Mouse (Mus musculus): ENCODE results near the gene Pdia6. TPM values are rescaled to one million over a fixed set of nuclear protein-coding genes. Genes with fewer than 3 reads are reported as not detected.
A peak's percentile ranks its signal among the peaks of the same experiment; 100 is the strongest.

Pdia6 gene
- polyA plus RNA-seq, 1 experiment from 2014 or later, result 625 TPM

DNA sequence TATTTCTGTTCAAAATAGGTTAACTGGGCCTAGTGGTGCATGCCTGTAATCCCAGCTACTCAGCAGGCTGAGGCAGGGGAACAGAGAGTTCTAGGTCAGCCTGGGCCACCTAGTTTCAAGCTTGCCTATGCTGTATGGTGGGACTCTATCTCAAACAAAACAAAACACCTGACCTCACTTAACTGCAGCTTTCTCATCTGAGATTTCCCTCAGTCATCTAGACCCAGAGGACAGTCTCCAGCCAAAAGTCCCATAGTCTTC, 27.0 kb upstream of the Pdia6 start:
- H3K4me3 ChIP-seq, result 0 out of 2 replicates have a peak overlapping the region, but pooled peaks have one; percentile 3
- no peak for DNase-seq (ENCODE audit: low spot score)

DNA sequence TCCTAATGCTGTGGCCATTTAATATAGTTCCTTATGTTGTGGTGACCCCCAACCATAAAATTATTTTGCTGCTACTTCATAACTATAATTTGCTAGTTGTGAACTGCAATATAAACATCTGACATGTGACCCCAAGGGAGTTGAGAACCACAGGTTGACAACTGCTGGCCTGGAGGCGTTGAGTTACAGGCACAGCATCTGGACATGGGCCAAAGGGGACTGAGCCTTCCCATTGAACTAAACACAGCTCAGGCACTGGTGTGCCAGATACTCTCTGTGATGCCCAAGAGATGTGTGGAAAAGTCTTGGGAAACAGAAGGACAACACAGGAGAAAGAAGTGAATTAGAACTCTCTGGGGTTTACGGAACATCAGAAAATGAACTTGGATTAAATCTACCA, 25.3 kb upstream of the Pdia6 start:
- Histone ChIP-seq H3K27me3 (replicated peaks; ENCODE audit: low read depth, poor library complexity, severe bottlenecking) (no peaks in the 10 kb centered on the region), H3K4me3 (no peak overlapping the region), H3K4me1 (peaks cover 20% of the 10 kb centered on the region), H3K9me3 (peaks cover 5% of the 10 kb centered on the region), H3K36me3 (replicated peaks) (no peaks in the 10 kb centered on the region), H3K27ac (replicated peaks) (no peak overlapping the region)
- DNase-seq (ENCODE audit: low spot score), result no peak
- WGBS, result 91% methylated on average over 2 of the region's 2 CpGs

More for the DNA sequence above, 27.0 kb upstream of the Pdia6 start:
- no peaks in the 10 kb centered on the region for H3K27me3 ChIP-seq (replicated peaks; ENCODE audit: low read depth, poor library complexity, severe bottlenecking)
- H3K4me1 ChIP-seq, result peaks cover 28% of the 10 kb centered on the region
- H3K9me3 ChIP-seq, result peaks cover 5% of the 10 kb centered on the region
- no peaks in the 10 kb centered on the region for H3K36me3 ChIP-seq (replicated peaks)
- peak overlapping the region; percentile 60 for H3K27ac ChIP-seq (replicated peaks)

DNA sequence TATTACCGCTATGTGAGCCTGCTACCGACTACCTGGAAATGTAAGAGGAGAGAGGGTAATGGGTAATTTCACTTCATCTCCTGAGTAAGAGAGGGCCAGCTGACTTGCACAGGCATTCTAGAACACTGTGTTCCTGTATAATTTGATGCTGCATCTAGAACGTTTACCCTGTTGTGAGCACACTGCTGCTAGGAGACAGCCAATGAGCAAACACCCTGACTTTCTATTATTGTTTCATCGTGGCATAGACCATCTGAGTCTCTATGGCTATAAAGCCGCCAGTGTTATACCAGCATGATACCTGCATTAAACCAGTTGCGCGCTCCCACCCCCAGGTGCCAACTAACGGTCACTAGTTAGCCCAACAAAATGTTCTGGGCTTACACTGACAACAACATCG, 24.7 kb upstream of the Pdia6 start:
- H3K9me3 ChIP-seq, result peaks cover 5% of the 10 kb centered on the region
- no peaks in the 10 kb centered on the region for H3K36me3 ChIP-seq (replicated peaks)
- no peak for DNase-seq (ENCODE audit: low spot score)
- no peak overlapping the region for H3K4me3 ChIP-seq
- H3K27me3 ChIP-seq (replicated peaks; ENCODE audit: low read depth, poor library complexity, severe bottlenecking), result no peaks in the 10 kb centered on the region
- no peak overlapping the region for H3K27ac ChIP-seq (replicated peaks)
- H3K4me1 ChIP-seq, result peaks cover 14% of the 10 kb centered on the region
- 93% methylated on average over 9 of the region's 9 CpGs for WGBS

DNA sequence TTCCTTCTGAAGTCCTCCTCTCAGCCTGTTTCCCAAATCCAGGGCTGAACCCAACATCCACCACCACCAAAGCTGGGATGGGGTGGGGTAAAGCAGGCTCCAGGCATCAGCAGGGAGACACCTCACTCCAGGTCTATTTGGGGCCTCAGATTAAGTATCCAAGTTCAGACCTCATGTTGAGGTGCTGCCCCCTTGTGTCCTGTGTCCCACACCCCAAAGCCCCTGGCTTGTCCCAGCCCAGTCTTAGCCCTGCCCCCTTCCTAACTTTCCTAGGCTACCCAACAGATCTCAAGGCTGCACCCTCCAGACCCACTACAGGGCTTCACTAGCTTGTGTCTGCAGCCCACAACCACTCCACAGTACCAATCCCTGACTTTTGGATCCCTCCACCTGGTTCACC, 24.3 kb upstream of the Pdia6 start:
- DNase-seq (ENCODE audit: low spot score), result no peak
- peaks cover 13% of the 10 kb centered on the region for H3K4me1 ChIP-seq
- peaks cover 5% of the 10 kb centered on the region for H3K9me3 ChIP-seq
- no peak overlapping the region for H3K4me3 ChIP-seq
- H3K27me3 ChIP-seq (replicated peaks; ENCODE audit: low read depth, poor library complexity, severe bottlenecking), result no peaks in the 10 kb centered on the region
- no peaks in the 10 kb centered on the region for H3K36me3 ChIP-seq (replicated peaks)
- no peak overlapping the region for H3K27ac ChIP-seq (replicated peaks)

DNA sequence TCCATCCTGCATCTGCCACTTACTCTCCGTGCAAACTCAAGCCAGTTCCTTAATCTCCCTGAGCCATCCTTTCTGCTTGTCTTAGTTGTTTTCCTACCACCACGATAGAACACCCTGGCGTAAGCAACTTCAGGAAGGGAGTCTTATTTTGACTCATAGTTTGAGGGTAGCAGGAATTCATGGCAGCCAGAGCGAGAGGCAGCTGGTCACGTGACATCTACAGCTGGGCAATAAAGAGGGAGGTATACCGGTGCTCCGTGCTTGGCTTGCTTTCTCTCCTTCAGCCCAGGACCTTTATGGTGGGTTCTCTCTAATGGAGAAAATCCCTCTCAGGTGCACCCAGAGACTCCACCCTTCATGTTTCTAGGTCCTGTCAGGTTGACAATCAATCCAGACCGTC, 15.4 kb upstream of the Pdia6 start:
- Histone ChIP-seq H3K27ac (replicated peaks) (no peak overlapping the region), H3K27me3 (replicated peaks; ENCODE audit: low read depth, poor library complexity, severe bottlenecking) (peaks cover 24% of the 10 kb centered on the region), H3K4me1 (peaks cover 14% of the 10 kb centered on the region), H3K36me3 (replicated peaks) (no peaks in the 10 kb centered on the region), H3K9me3 (peaks cover 6% of the 10 kb centered on the region; the same call in 1 of the 2 replicates), H3K4me3 (no peak overlapping the region)
- 83% methylated on average over 8 of the region's 8 CpGs for WGBS
- no peak for DNase-seq (ENCODE audit: low spot score)

DNA sequence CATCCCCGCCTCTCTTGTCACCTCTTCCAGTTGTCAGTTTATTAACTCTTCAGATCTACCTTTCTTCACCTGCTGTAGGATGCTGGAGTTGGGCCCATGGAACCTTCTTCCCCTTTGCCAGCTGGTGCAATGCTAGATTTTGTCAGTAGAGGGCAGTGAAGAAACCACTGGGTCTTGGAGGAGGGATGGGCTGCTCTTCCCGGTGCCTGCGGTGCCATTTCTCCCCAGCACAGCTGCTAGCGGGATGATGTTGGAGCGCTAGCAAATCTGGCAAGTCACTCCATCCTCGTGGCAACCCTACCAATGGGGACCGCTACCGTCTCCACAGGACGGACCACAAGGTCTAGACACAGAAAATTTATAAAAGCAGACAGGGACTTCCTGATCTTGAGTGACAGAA, 13.3 kb upstream of the Pdia6 start:
- peak overlapping the region; percentile 32 for H3K4me3 ChIP-seq
- peaks cover 32% of the 10 kb centered on the region for H3K27me3 ChIP-seq (replicated peaks; ENCODE audit: low read depth, poor library complexity, severe bottlenecking)
- peak; percentile 78 for DNase-seq (ENCODE audit: low spot score)
- H3K36me3 ChIP-seq (replicated peaks), result no peaks in the 10 kb centered on the region
- WGBS, result 12% methylated on average over 9 of the region's 9 CpGs
- H3K27ac ChIP-seq (replicated peaks), result no peak overlapping the region
- H3K4me1 ChIP-seq, result peaks cover 14% of the 10 kb centered on the region
- peaks cover 6% of the 10 kb centered on the region; the same call in 1 of the 2 replicates for H3K9me3 ChIP-seq

DNA sequence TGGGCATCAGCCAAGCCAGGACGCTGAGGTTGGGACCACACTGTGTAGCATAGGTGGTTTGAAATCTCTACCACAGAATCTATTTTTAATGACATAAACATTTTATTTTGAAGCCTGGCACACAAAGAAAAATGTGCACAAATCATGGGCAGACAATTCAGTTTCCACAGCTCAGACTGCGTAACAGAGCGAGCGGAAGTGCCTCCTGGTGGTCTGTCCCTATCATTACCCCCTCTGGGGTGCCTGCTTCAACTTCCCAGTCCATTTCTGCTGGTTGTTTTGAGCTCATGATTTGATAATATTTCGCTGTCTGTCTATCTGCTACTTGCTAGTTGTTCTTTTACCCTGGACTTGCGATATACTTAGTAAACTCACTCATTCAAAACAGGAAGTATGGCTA, 10.7 kb upstream of the Pdia6 start:
- Histone ChIP-seq H3K27ac (replicated peaks) (no peak overlapping the region), H3K36me3 (replicated peaks) (no peaks in the 10 kb centered on the region), H3K27me3 (replicated peaks; ENCODE audit: low read depth, poor library complexity, severe bottlenecking) (peaks cover 32% of the 10 kb centered on the region), H3K4me1 (peaks cover 12% of the 10 kb centered on the region; the same call in 1 of the 2 replicates), H3K9me3 (no peaks in the 10 kb centered on the region), H3K4me3 (no peak overlapping the region)
- 82% methylated on average over 6 of the region's 6 CpGs for WGBS
- DNase-seq (ENCODE audit: low spot score), result peak; percentile 33

DNA sequence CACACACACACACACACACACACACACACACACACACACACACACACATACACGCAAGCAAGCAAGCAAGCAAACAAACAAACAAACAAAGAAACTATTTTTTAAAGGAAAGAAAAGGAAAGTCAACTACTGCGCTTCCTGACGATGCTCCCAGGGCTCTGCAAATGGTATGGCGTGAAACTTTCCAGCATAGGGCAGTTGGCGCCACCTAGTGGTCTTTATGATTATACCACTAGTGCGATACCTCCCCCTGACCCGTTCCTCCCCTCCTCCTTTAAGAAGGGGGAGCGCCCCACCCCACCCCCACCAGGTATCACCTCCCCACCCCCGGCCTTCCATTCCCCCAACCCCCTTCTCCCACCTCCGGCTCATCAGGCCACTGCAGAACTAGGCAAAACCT, 9.4 kb upstream of the Pdia6 start:
- peak; percentile 68 for DNase-seq (ENCODE audit: low spot score)
- Histone ChIP-seq H3K4me3 (no peak overlapping the region), H3K27ac (replicated peaks) (no peak overlapping the region), H3K9me3 (no peaks in the 10 kb centered on the region), H3K36me3 (replicated peaks) (no peaks in the 10 kb centered on the region), H3K27me3 (replicated peaks; ENCODE audit: low read depth, poor library complexity, severe bottlenecking) (peaks cover 32% of the 10 kb centered on the region), H3K4me1 (peaks cover 11% of the 10 kb centered on the region; the same call in 1 of the 2 replicates)
- WGBS, result 6% methylated on average over 10 of the region's 10 CpGs

DNA sequence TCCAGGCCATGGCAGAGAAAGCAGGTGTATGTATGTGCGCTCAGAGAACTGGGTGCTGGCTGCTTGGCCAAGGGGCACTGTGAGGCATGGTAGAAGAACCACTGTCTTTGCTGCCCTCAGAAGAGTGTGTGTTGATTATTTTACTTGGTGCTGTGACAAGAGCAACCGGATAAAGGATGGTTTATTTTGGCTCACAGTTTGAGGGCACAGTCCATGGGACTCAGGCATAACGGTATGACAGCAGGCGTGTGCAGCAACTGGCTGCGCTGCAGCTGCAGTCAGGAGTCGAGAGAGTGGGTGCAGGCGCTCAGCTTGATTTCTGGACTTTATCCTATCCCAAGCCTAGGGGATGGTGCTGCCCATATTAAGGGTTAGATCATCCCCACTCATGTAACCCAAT, 7.9 kb upstream of the Pdia6 start:
- DNase-seq (ENCODE audit: low spot score), result no peak
- Histone ChIP-seq H3K27ac (replicated peaks) (no peak overlapping the region), H3K36me3 (replicated peaks) (no peaks in the 10 kb centered on the region), H3K9me3 (no peaks in the 10 kb centered on the region), H3K27me3 (replicated peaks; ENCODE audit: low read depth, poor library complexity, severe bottlenecking) (peaks cover 28% of the 10 kb centered on the region), H3K4me3 (no peak overlapping the region), H3K4me1 (peaks cover 6% of the 10 kb centered on the region; the same call in 1 of the 2 replicates)
- 89% methylated on average over 7 of the region's 7 CpGs for WGBS

DNA sequence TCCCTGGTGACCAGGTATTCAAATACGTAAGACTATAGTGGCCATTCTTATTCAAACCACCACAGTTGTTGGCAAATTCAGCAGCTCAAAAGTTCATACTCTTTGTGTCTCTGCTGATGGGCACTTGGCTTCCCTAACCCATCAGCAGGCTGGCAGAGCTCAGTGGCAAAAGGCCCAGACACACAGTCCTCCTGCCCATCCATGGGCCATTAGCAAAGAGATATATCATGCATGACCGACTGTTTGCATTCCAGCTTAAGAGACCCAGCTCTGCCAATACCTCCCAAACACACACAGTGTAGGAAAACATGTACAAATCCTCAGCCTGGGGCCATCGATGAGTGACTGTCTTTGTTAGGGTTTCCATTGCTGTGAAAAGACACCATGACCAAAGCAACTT, 5.3 kb upstream of the Pdia6 start:
- WGBS, result 91% methylated on average over 3 of the region's 3 CpGs

DNA sequence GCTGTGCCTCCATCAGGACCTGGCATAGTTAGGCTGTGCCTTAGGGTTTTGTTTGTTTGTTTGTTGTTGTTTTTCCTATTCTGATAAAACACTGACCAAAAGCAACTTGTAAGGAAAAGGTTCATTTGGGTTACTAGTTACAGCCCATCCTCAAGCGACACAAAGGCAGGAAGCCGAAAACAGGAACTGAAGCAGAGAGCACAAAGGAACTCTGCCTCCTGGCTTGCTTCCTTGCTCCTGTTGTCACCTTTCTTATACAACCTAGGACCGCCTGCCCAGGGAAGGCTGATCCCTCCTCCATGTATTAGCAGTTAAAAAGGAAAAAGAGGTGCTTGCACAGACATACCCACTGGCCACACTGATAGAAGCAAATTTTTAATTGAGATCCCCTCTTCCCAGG, 2.5 kb upstream of the Pdia6 start:
- WGBS, result 82% methylated on average over 3 of the region's 3 CpGs
- Histone ChIP-seq H3K36me3 (replicated peaks) (peaks cover 9% of the 10 kb centered on the region), H3K4me3 (no peak overlapping the region), H3K27me3 (replicated peaks; ENCODE audit: low read depth, poor library complexity, severe bottlenecking) (no peaks in the 10 kb centered on the region), H3K9me3 (no peaks in the 10 kb centered on the region), H3K4me1 (peaks cover 20% of the 10 kb centered on the region), H3K27ac (replicated peaks) (no peak overlapping the region)
- no peak for DNase-seq (ENCODE audit: low spot score)

More for the DNA sequence above, 5.3 kb upstream of the Pdia6 start:
- no peaks in the 10 kb centered on the region for H3K9me3 ChIP-seq
- H3K4me1 ChIP-seq, result 0 out of 2 replicates have a peak, but pooled peaks cover 4% of the 10 kb centered on the region
- no peak overlapping the region for H3K4me3 ChIP-seq
- H3K27me3 ChIP-seq (replicated peaks; ENCODE audit: low read depth, poor library complexity, severe bottlenecking), result peaks cover 8% of the 10 kb centered on the region; the same call in 1 of the 2 replicates
- H3K36me3 ChIP-seq (replicated peaks), result no peaks in the 10 kb centered on the region
- H3K27ac ChIP-seq (replicated peaks), result no peak overlapping the region
- DNase-seq (ENCODE audit: low spot score), result no peak

DNA sequence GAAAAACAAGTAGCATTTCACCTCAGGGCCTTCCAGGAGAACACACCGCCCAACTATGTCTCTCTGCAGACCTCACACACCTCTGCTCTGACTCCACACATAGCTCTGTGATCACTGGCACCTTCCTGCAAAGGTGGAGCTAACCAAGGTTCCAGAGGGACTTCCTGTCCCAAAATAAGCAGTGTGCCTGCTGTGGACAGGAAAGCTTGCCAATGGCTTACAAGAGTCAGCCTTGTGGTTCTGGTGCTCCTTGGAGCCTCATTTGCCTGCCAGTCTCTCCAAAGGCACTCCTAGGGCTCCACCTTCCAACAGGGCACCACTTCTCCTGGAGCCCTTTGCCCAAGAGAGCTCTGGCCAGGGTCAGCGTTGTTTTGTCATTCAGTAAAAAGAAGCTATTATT, 1.5 kb upstream of the Pdia6 start:
- DNase-seq (ENCODE audit: low spot score), result no peak
- WGBS, result 88% methylated on average over 2 of the region's 2 CpGs

DNA sequence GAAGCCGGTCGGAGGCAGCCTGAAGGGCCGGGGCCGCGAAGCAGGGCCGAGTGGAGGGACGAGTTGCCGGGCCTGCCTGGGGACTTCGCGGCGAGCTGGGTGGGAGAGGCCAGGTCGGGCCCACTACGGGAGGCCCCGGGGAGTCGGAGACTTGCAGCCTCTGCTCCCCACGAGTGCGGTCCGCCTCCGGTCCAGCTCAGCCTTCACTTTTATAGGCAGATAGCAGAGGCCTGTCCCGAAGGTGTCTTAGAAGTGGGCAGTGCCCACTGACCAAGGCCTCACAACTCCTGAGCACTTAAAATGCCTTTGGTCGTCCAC, 287 bp downstream of the Pdia6 start:
- Histone ChIP-seq H3K27me3 (replicated peaks; ENCODE audit: low read depth, poor library complexity, severe bottlenecking) (no peaks in the 10 kb centered on the region), H3K27ac (replicated peaks) (peak overlapping the region; percentile 94), H3K9me3 (no peaks in the 10 kb centered on the region), H3K36me3 (replicated peaks) (peaks cover 35% of the 10 kb centered on the region), H3K4me1 (peaks cover 25% of the 10 kb centered on the region), H3K4me3 (peak overlapping the region; percentile 97)
- under 1% methylated on average over 21 of the region's 21 CpGs for WGBS
- no peak for DNase-seq (ENCODE audit: low spot score)

More for the DNA sequence above, 1.5 kb upstream of the Pdia6 start:
- Histone ChIP-seq H3K36me3 (replicated peaks) (peaks cover 17% of the 10 kb centered on the region), H3K27me3 (replicated peaks; ENCODE audit: low read depth, poor library complexity, severe bottlenecking) (no peaks in the 10 kb centered on the region), H3K27ac (replicated peaks) (no peak overlapping the region), H3K4me1 (peaks cover 25% of the 10 kb centered on the region), H3K9me3 (no peaks in the 10 kb centered on the region), H3K4me3 (no peak overlapping the region)

DNA sequence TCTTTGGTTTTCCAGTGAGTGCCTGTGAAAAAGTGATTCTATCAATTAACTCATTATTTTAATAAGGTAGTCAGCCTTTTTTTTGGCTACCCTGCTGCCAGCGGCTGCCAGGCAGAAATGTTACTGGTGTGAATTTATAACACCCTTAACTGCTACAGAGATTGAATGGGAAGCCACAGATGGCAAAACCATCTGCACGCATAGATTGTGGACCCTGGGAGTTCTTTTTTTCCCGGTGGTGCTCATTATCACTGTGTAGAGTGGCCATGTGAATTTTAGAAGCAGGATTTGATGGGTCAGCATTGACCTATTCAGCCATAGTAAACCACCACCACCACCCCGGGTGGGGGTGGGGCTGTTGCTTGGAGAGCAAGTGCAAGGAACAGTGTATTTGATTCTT, 971 bp downstream of the Pdia6 start:
- H3K27me3 ChIP-seq (replicated peaks; ENCODE audit: low read depth, poor library complexity, severe bottlenecking), result no peaks in the 10 kb centered on the region
- H3K4me3 ChIP-seq, result peak overlapping the region; percentile 97
- DNase-seq (ENCODE audit: low spot score), result no peak
- H3K4me1 ChIP-seq, result peaks cover 25% of the 10 kb centered on the region
- no peaks in the 10 kb centered on the region for H3K9me3 ChIP-seq
- 27% methylated on average over 4 of the region's 4 CpGs for WGBS
- H3K27ac ChIP-seq (replicated peaks), result peak overlapping the region; percentile 94
- H3K36me3 ChIP-seq (replicated peaks), result peaks cover 42% of the 10 kb centered on the region
